Mouse (Mus musculus) T-helper 1 cell (primary cell): ENCODE results near the gene Col25a1.

Experiments used
- in situ Hi-C: fragments of 300-600 bp; cut with MboI, MseI; formaldehyde crosslinking; loops from one replicate; pipeline ENCODE4 v1.15.1; 2025; ENCODE audit warnings: high pct_unique_total_duplicates

Col25a1 gene

GRCm38 (mm10) chr3:130131201-130131600 lies at the start of gene Col25a1:
Gene Col25a1, plus strand, starts transcription at chr3:130131501.
- in situ Hi-C loops: no loop called here

GRCm38 (mm10) chr3:130083312-130083711 lies 48.0 kb upstream of the Col25a1 start:
- in situ Hi-C loops: no loop called here

GRCm38 (mm10) chr3:130086372-130087080 lies 44.8 kb upstream of the Col25a1 start:
- in situ Hi-C loops: no loop called here

GRCm38 (mm10) chr3:130087466-130087865 lies 43.8 kb upstream of the Col25a1 start:
- in situ Hi-C loops: no loop called here

GRCm38 (mm10) chr3:130088654-130089053 lies 42.6 kb upstream of the Col25a1 start:
- in situ Hi-C loops: no loop called here

- in situ Hi-C loops: loop anchor here (5.0 kb wide), 1 partner anchor 487 kb away; no protein-coding TSS in a partner anchor
Observed at GRCm38 (mm10) chr3:130090460-130090859, 40.8 kb upstream of the Col25a1 start.

GRCm38 (mm10) chr3:130094125-130094704 lies 37.1 kb upstream of the Col25a1 start:
- in situ Hi-C loops: loop anchor here (5.0 kb wide), 1 partner anchor 483 kb away; no protein-coding TSS in a partner anchor

- in situ Hi-C loops: loop anchor here (5.0 kb wide), 1 partner anchor 597 kb away; no protein-coding TSS in a partner anchor
Observed at GRCm38 (mm10) chr3:130095160-130095781, 36.0 kb upstream of the Col25a1 start.

- in situ Hi-C loops: no loop called here
Observed at GRCm38 (mm10) chr3:130103486-130103885, 27.8 kb upstream of the Col25a1 start.

GRCm38 (mm10) chr3:130104471-130104870 lies 26.8 kb upstream of the Col25a1 start:
- in situ Hi-C loops: no loop called here

- in situ Hi-C loops: no loop called here
Observed at GRCm38 (mm10) chr3:130116886-130117285, 14.4 kb upstream of the Col25a1 start.

- in situ Hi-C loops: no loop called here
Observed at GRCm38 (mm10) chr3:130127840-130128239, 3.5 kb upstream of the Col25a1 start.

GRCm38 (mm10) chr3:130128564-130128963 lies 2.7 kb upstream of the Col25a1 start:
- in situ Hi-C loops: no loop called here

- in situ Hi-C loops: no loop called here
Observed at GRCm38 (mm10) chr3:130129635-130130206, 1.6 kb upstream of the Col25a1 start.

- in situ Hi-C loops: no loop called here
Observed at GRCm38 (mm10) chr3:130137204-130137603, 5.9 kb downstream of the Col25a1 start.

- in situ Hi-C loops: no loop called here
Observed at GRCm38 (mm10) chr3:130137640-130138039, 6.3 kb downstream of the Col25a1 start.

- in situ Hi-C loops: no loop called here
Observed at GRCm38 (mm10) chr3:130145874-130146273, 14.6 kb downstream of the Col25a1 start.

GRCm38 (mm10) chr3:130147827-130148226 lies 16.5 kb downstream of the Col25a1 start:
- in situ Hi-C loops: no loop called here

- in situ Hi-C loops: no loop called here
Observed at GRCm38 (mm10) chr3:130149180-130149579, 17.9 kb downstream of the Col25a1 start.

GRCm38 (mm10) chr3:130153117-130153516 lies 21.8 kb downstream of the Col25a1 start:
- in situ Hi-C loops: no loop called here

GRCm38 (mm10) chr3:130157551-130157950 lies 26.2 kb downstream of the Col25a1 start:
- in situ Hi-C loops: no loop called here

- in situ Hi-C loops: no loop called here
Observed at GRCm38 (mm10) chr3:130159906-130160305, 28.6 kb downstream of the Col25a1 start.
